Mouse (Mus musculus): ENCODE data around the gene Gm20388. TPM values are rescaled to one million over a fixed set of nuclear protein-coding genes. Genes with fewer than 3 reads are reported as not detected.

The Gm20388 gene
- total RNA-seq, 2 experiments from 2014 or later = 2.4 to 2.6 TPM

- H3K27ac ChIP-seq = no peak overlapping the region
- TF ChIP-seq CTCF (IDR thresholded peaks at IDR 0.05) = no peak
- intact Hi-C loops (cut with DNase I) = loop anchor here (5.0 kb wide), 1 partner anchor 141 kb away; no protein-coding TSS in a partner anchor
- no peak for DNase-seq (ENCODE audit: extremely low spot score in 1 of 2, low spot score in 2 of 2)
- no peak overlapping the region for H3K4me3 ChIP-seq
These were observed 4270.2 kb downstream of the Gm20388 start for GRCm38 (mm10) chr8:124180681-124181445.

- H3K27ac ChIP-seq = no peak overlapping the region
- intact Hi-C loops (cut with DNase I) = loop anchor here (2.0 to 5.0 kb wide), 2 partner anchors 99 to 141 kb away; no protein-coding TSS in a partner anchor
- no peak for TF ChIP-seq CTCF (IDR thresholded peaks at IDR 0.05)
- no peak for DNase-seq (ENCODE audit: extremely low spot score in 1 of 2, low spot score in 2 of 2)
- H3K4me3 ChIP-seq = no peak overlapping the region
These were observed 4271.1 kb downstream of the Gm20388 start for GRCm38 (mm10) chr8:124181751-124182150.

GRCm38 (mm10) chr8:124182224-124182623, 4271.6 kb downstream of the Gm20388 start:
- peak in 1 of 2 experiments; percentile 30 for DNase-seq (ENCODE audit: extremely low spot score in 1 of 2, low spot score in 2 of 2)
- no peak for TF ChIP-seq CTCF (IDR thresholded peaks at IDR 0.05)
- Histone ChIP-seq H3K4me3 (no peak overlapping the region), H3K27ac (no peak overlapping the region)
- intact Hi-C loops (cut with DNase I) = loop anchor here (2.0 to 5.0 kb wide), 2 partner anchors 99 to 140 kb away; no protein-coding TSS in a partner anchor

- peak in 1 of 2 experiments; percentile 30 for DNase-seq (ENCODE audit: extremely low spot score in 1 of 2, low spot score in 2 of 2)
- no peak for TF ChIP-seq CTCF (IDR thresholded peaks at IDR 0.05)
- intact Hi-C loops (cut with DNase I) = loop anchor here (5.0 kb wide), 1 partner anchor 138 kb away; no protein-coding TSS in a partner anchor
- Histone ChIP-seq H3K27ac (no peak overlapping the region), H3K4me3 (no peak overlapping the region)
These were observed 4273.4 kb downstream of the Gm20388 start for GRCm38 (mm10) chr8:124184078-124184477.

- Histone ChIP-seq H3K27ac (no peak overlapping the region), H3K4me3 (no peak overlapping the region)
- TF ChIP-seq CTCF (IDR thresholded peaks at IDR 0.05) = no peak; the same call in 1 of the 2 replicates
- no peak for DNase-seq (ENCODE audit: extremely low spot score in 1 of 2, low spot score in 2 of 2)
- intact Hi-C loops (cut with DNase I) = loop anchor here (5.0 kb wide), 1 partner anchor 138 kb away; no protein-coding TSS in a partner anchor
These were observed 4273.9 kb downstream of the Gm20388 start for GRCm38 (mm10) chr8:124184507-124184906.

- no peak for TF ChIP-seq CTCF (IDR thresholded peaks at IDR 0.05)
- H3K4me3 ChIP-seq = no peak overlapping the region
- DNase-seq (ENCODE audit: extremely low spot score in 1 of 2, low spot score in 2 of 2) = no peak
- H3K27ac ChIP-seq = no peak overlapping the region
- intact Hi-C loops (cut with DNase I) = no loop called here
These were observed 4274.4 kb downstream of the Gm20388 start for GRCm38 (mm10) chr8:124185081-124185480.

- no peak overlapping the region for H3K27ac ChIP-seq
- intact Hi-C loops (cut with DNase I) = no loop called here
- no peak for TF ChIP-seq CTCF (IDR thresholded peaks at IDR 0.05)
- DNase-seq (ENCODE audit: extremely low spot score in 1 of 2, low spot score in 2 of 2) = no peak
- H3K4me3 ChIP-seq = no peak overlapping the region
These were observed 4279.7 kb downstream of the Gm20388 start for GRCm38 (mm10) chr8:124190388-124190787.

- intact Hi-C loops (cut with DNase I) = no loop called here
- no peak for TF ChIP-seq CTCF (IDR thresholded peaks at IDR 0.05)
- H3K27ac ChIP-seq = no peak overlapping the region
- no peak for DNase-seq (ENCODE audit: extremely low spot score in 1 of 2, low spot score in 2 of 2)
- no peak overlapping the region for H3K4me3 ChIP-seq
These were observed 4281.6 kb downstream of the Gm20388 start for GRCm38 (mm10) chr8:124192242-124192641.

GRCm38 (mm10) chr8:124192976-124193375, 4282.3 kb downstream of the Gm20388 start:
- no peak overlapping the region for H3K27ac ChIP-seq
- H3K4me3 ChIP-seq = no peak overlapping the region
- peak in 1 of 2 experiments; percentile 36 for DNase-seq (ENCODE audit: extremely low spot score in 1 of 2, low spot score in 2 of 2)
- intact Hi-C loops (cut with DNase I) = no loop called here
- no peak for TF ChIP-seq CTCF (IDR thresholded peaks at IDR 0.05)

- Histone ChIP-seq H3K4me3 (no peak overlapping the region), H3K27ac (no peak overlapping the region)
- no peak for TF ChIP-seq CTCF (IDR thresholded peaks at IDR 0.05)
- intact Hi-C loops (cut with DNase I) = no loop called here
- no peak for DNase-seq (ENCODE audit: extremely low spot score in 1 of 2, low spot score in 2 of 2)
These were observed 4283.4 kb downstream of the Gm20388 start for GRCm38 (mm10) chr8:124193992-124194391.

- no peak for TF ChIP-seq CTCF (IDR thresholded peaks at IDR 0.05)
- intact Hi-C loops (cut with DNase I) = no loop called here
- no peak overlapping the region for H3K27ac ChIP-seq
- no peak overlapping the region for H3K4me3 ChIP-seq
- no peak for DNase-seq (ENCODE audit: extremely low spot score in 1 of 2, low spot score in 2 of 2)
These were observed 4285.6 kb downstream of the Gm20388 start for GRCm38 (mm10) chr8:124196195-124196594.

- no peak for DNase-seq (ENCODE audit: extremely low spot score in 1 of 2, low spot score in 2 of 2)
- Histone ChIP-seq H3K27ac (no peak overlapping the region), H3K4me3 (no peak overlapping the region)
- intact Hi-C loops (cut with DNase I) = no loop called here
- no peak for TF ChIP-seq CTCF (IDR thresholded peaks at IDR 0.05)
These were observed 4286.2 kb downstream of the Gm20388 start for GRCm38 (mm10) chr8:124196797-124197196.
